Mouse (Mus musculus): Measurements from ENCODE around the gene Ttyh2. TPM values are rescaled to one million over a fixed set of nuclear protein-coding genes. Genes with fewer than 3 reads are reported as not detected.
A peak's percentile ranks its signal among the peaks of the same experiment; 100 is the strongest.

Gene Ttyh2
- total RNA-seq, 2 experiments from 2014 or later: 4.0 to 5.9 TPM

GRCm38 (mm10) chr11:114676896-114677530 is 1.8 kb downstream of the Ttyh2 start:
- ATAC-seq (replicated peaks; ENCODE audit: poor library complexity): no peak

GRCm38 (mm10) chr11:114679582-114679981 is 4.4 kb downstream of the Ttyh2 start:
- ATAC-seq (replicated peaks; ENCODE audit: poor library complexity): no peak

GRCm38 (mm10) chr11:114680291-114680690 is 5.1 kb downstream of the Ttyh2 start:
- no peak for ATAC-seq (replicated peaks; ENCODE audit: poor library complexity)

GRCm38 (mm10) chr11:114681054-114681453 is 5.8 kb downstream of the Ttyh2 start:
- ATAC-seq (replicated peaks; ENCODE audit: poor library complexity): no peak

GRCm38 (mm10) chr11:114682321-114682900 is 7.2 kb downstream of the Ttyh2 start:
- ATAC-seq (replicated peaks; ENCODE audit: poor library complexity): no peak

- ATAC-seq (replicated peaks; ENCODE audit: poor library complexity): no peak
These were observed 7.9 kb downstream of the Ttyh2 start for GRCm38 (mm10) chr11:114683029-114683721.

- ATAC-seq (replicated peaks; ENCODE audit: poor library complexity): peak; percentile 56
These were observed 8.7 kb downstream of the Ttyh2 start for GRCm38 (mm10) chr11:114683722-114684621.

GRCm38 (mm10) chr11:114684627-114685373 is 9.6 kb downstream of the Ttyh2 start:
- ATAC-seq (replicated peaks; ENCODE audit: poor library complexity): no peak; the same call in 1 of the 2 replicates

- ATAC-seq (replicated peaks; ENCODE audit: poor library complexity): no peak
These were observed 10.4 kb downstream of the Ttyh2 start for GRCm38 (mm10) chr11:114685526-114686040.

- ATAC-seq (replicated peaks; ENCODE audit: poor library complexity): no peak
These were observed 11.2 kb downstream of the Ttyh2 start for GRCm38 (mm10) chr11:114686221-114686959.

- no peak for ATAC-seq (replicated peaks; ENCODE audit: poor library complexity)
These were observed 12.4 kb downstream of the Ttyh2 start for GRCm38 (mm10) chr11:114687574-114688188.

GRCm38 (mm10) chr11:114688729-114689128 is 13.5 kb downstream of the Ttyh2 start:
- ATAC-seq (replicated peaks; ENCODE audit: poor library complexity): no peak

GRCm38 (mm10) chr11:114690192-114690591 is 15.0 kb downstream of the Ttyh2 start:
- no peak for ATAC-seq (replicated peaks; ENCODE audit: poor library complexity)

GRCm38 (mm10) chr11:114691454-114692182 is 16.4 kb downstream of the Ttyh2 start:
- no peak for ATAC-seq (replicated peaks; ENCODE audit: poor library complexity)

- no peak for ATAC-seq (replicated peaks; ENCODE audit: poor library complexity)
These were observed 17.4 kb downstream of the Ttyh2 start for GRCm38 (mm10) chr11:114692601-114693000.

GRCm38 (mm10) chr11:114693456-114693855 is 18.2 kb downstream of the Ttyh2 start:
- ATAC-seq (replicated peaks; ENCODE audit: poor library complexity): no peak

GRCm38 (mm10) chr11:114694451-114694850 is 19.2 kb downstream of the Ttyh2 start:
- ATAC-seq (replicated peaks; ENCODE audit: poor library complexity): no peak

- no peak for ATAC-seq (replicated peaks; ENCODE audit: poor library complexity)
These were observed 23.3 kb downstream of the Ttyh2 start for GRCm38 (mm10) chr11:114698496-114698895.
